Mouse (Mus musculus): ENCODE results near the gene Ppp2r3a.
A peak's percentile ranks its signal among the peaks of the same experiment; 100 is the strongest.

GRCm38 (mm10) chr9:101073041-101073986 lies 178.3 kb downstream of the Ppp2r3a start:
- TF ChIP-seq POLR2A (IDR thresholded peaks at IDR 0.05; ENCODE audit: low read depth, low read length): peak; percentile 89
- TF ChIP-seq CTCF (IDR thresholded peaks at IDR 0.05; ENCODE audit: borderline replicate concordance, insufficient read depth, low read length): no peak

Measured in embryonic fibroblast, embryonic 13.5 days (primary cell).